Mouse (Mus musculus) midbrain, embryonic 16.5 days (tissue): Measurements from ENCODE around the gene Nanp. TPM values are rescaled to one million over a fixed set of nuclear protein-coding genes. Genes with fewer than 3 reads are reported as not detected.

Source experiments
- ATAC-seq: fragments of 200-750 bp; cut with Nextera tagmentation; 2 replicates; pipeline ENCODE4 v1.8.0; 2017; ENCODE audit warnings: moderate TSS enrichment
- H3K27ac ChIP-seq: fragments of 300-500 bp; sonication (generic); 2 replicates; pipeline ENCODE4 v1.5.1; 2014; ENCODE audit warnings: mild to moderate bottlenecking, low read length, mixed read lengths
- H3K27me3 ChIP-seq: fragments of 300-500 bp; sonication (generic); 2 replicates; pipeline ENCODE4 v1.6.1; 2014; ENCODE audit warnings: low read depth, low read length, mixed read lengths; ENCODE audit not compliant: control insufficient read depth, insufficient read depth
- H3K36me3 ChIP-seq: fragments of 300-500 bp; sonication (generic); 2 replicates; pipeline ENCODE4 v1.6.1; 2014; ENCODE audit warnings: mild to moderate bottlenecking, low read length, moderate library complexity, mixed read lengths; ENCODE audit not compliant: control insufficient read depth, insufficient read depth
- H3K4me1 ChIP-seq: fragments of 300-500 bp; sonication (generic); 2 replicates; pipeline ENCODE4 v1.6.1; 2014; ENCODE audit warnings: mild to moderate bottlenecking, low read length, mixed read lengths; ENCODE audit not compliant: control insufficient read depth, insufficient read depth
- H3K4me2 ChIP-seq: fragments of 300-500 bp; sonication (generic); 2 replicates; pipeline ENCODE4 v1.6.1; 2014; ENCODE audit warnings: mild to moderate bottlenecking, low read length, mixed read lengths
- H3K4me3 ChIP-seq: fragments of 300-500 bp; sonication (generic); 2 replicates; pipeline ENCODE4 v1.5.1; 2014; ENCODE audit warnings: low read depth, mild to moderate bottlenecking, low read length, moderate library complexity, mixed read lengths
- H3K9ac ChIP-seq: fragments of 300-500 bp; sonication (generic); 2 replicates; pipeline ENCODE4 v1.6.1; 2014; ENCODE audit warnings: low read depth, low read length, mixed read lengths
- H3K9me3 ChIP-seq: fragments of 300-500 bp; sonication (generic); replicated peaks from 2 replicates; pipeline ENCODE4 v1.6.1; 2014; ENCODE audit warnings: mild to moderate bottlenecking, low read length, mixed read lengths; ENCODE audit not compliant: control insufficient read depth, poor library complexity, severe bottlenecking
- WGBS: fragments of 180-500 bp; shearing (Covaris S2); extraction: QIAGEN DNeasy Blood & Tissue Kit; methylation state at CpG from one replicate; pipeline ENCODE4 v1.1.7; 2014; 5-methylcytosine and 5-hydroxymethylcytosine counted together
- polyA plus RNA-seq: library from polyadenylated mRNA; unstranded; fragments of >200 nt; fragmentation: Nextera tagmentation; extraction: Ambion mirVana; gene quantifications from 2 replicates; pipeline ENCODE4 v1.2.1, GENCODE M21; 2015

The Nanp gene
- polyA plus RNA-seq = 35.6 and 37.0 TPM in 2 replicates

DNA sequence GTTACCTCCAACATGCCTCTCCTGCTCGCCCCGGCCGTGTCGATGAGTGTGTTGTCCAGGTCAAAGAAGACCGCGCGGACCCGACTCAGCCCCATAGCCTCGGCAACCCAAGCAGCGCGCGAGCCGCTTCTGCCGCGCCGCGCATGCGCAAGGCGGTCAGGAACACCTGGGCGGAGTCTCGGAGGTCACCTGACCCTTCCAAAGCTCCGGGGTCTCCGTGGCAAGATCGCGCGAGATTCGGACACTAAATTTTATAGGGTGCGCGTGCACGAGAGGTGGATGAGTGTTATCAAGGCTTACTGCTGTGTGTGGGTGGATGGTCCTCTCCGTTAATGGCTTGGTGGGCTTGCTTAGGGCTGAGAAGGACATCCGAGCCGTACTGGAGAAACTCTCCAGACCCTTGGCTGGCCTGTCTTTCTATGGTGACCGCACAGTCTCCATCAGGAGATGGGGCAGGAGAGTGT, at the start of gene Nanp, which contains the start of gene Ninl:
Gene Nanp (minus strand): TSS at position 167 of the 464 bp plus-strand sequence.
Gene Ninl (minus strand): TSS at position 151 of the 464 bp plus-strand sequence.
- peak; percentile 97 for ATAC-seq
- peak within 1 kb of the TSS; percentile 88 for H3K9ac ChIP-seq
- H3K4me3 ChIP-seq = peak within 1 kb of the TSS; percentile 79
- H3K4me1 ChIP-seq = peaks cover 17% of the 10 kb centered on the region
- 2% methylated on average over 34 of the region's 34 CpGs for WGBS
- H3K27me3 ChIP-seq = no peaks in the 10 kb centered on the region
- H3K36me3 ChIP-seq = no peaks in the 10 kb centered on the region
- no peaks in the 10 kb centered on the region for H3K9me3 ChIP-seq
- H3K4me2 ChIP-seq = peak within 1 kb of the TSS; percentile 60
- peak within 1 kb of the TSS; percentile 77 for H3K27ac ChIP-seq

DNA sequence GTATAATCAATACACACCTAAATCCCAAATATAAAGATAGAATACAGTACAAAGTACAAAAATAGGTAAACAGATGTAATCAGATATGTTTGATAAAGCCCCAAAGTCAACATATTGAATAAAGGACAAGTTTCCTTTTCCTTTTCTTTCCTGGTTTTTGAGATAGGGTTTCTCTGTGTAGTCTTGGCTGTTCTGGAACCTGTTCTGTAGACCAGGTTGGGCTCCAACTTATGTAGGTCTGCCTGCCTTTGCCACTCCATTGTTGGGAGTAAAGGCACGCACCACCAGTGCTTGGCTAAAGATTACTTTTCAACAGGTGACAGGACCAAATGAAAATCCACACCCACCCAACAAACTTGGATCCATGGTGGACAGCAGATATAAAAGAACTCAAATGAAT, 17.4 kb upstream of the Nanp start:
- WGBS = 69% methylated on average over 1 of the region's 1 CpGs
- ATAC-seq = no peak
- H3K36me3 ChIP-seq = no peaks in the 10 kb centered on the region
- no peak overlapping the region for H3K4me2 ChIP-seq
- H3K27me3 ChIP-seq = no peaks in the 10 kb centered on the region
- H3K4me3 ChIP-seq = no peak overlapping the region
- no peak overlapping the region for H3K27ac ChIP-seq
- H3K9ac ChIP-seq = no peak overlapping the region
- H3K4me1 ChIP-seq = no peaks in the 10 kb centered on the region
- H3K9me3 ChIP-seq = no peaks in the 10 kb centered on the region

DNA sequence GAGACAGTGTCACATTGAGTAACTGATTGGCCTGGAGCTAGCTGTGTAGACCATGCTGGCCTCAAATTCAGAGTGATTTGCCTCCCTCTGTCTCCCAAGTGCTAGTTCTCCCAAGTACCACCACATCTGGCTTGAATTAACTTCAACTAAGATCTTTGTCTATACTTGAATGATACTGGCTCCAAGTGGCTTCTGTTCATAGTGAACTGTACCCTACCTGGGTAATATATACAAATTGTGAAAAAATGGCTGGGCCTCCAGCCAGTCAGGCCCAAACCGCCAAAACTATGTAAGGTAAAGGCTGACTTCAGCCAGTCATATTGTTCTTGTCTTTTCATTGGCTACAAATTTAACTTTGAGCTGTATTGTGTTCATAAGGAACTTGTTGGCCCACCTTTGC, 1.2 kb upstream of the Nanp start:
- H3K4me3 ChIP-seq = no peak overlapping the region
- no peak for ATAC-seq

DNA sequence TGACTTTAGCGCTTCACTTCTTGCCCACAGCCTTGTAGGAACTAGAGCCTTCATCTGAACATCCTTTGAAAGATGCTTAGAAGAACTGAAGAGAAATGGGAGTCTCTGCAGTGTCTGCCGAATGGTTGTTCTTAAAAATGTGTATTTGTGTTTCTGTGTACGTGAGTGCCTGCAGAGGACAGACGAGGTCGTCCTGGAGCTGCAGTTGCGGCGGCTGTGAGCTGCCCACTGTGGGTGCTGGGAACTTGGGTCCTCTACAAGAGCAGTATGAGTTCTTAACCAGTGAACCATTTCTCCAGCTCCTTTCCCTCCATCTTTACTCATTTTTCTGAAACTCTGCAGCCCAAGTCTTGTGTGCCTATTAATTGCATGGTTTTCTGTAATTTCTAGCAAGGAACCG, 528 bp upstream of the Nanp start:
- peak overlapping the region; percentile 77 for H3K27ac ChIP-seq
- peak overlapping the region; percentile 88 for H3K9ac ChIP-seq
- no peaks in the 10 kb centered on the region for H3K9me3 ChIP-seq
- H3K4me3 ChIP-seq = peak overlapping the region; percentile 79
- H3K27me3 ChIP-seq = no peaks in the 10 kb centered on the region
- peak; percentile 56 for ATAC-seq
- 36% methylated on average over 8 of the region's 8 CpGs for WGBS
- peak overlapping the region; percentile 60 for H3K4me2 ChIP-seq
- H3K36me3 ChIP-seq = no peaks in the 10 kb centered on the region
- peaks cover 17% of the 10 kb centered on the region for H3K4me1 ChIP-seq

More for the DNA sequence above, 1.2 kb upstream of the Nanp start:
- WGBS = 95% methylated on average over 1 of the region's 1 CpGs
- Histone ChIP-seq H3K4me1 (peaks cover 17% of the 10 kb centered on the region), H3K27ac (no peak overlapping the region), H3K9ac (no peak overlapping the region), H3K4me2 (no peak overlapping the region), H3K27me3 (no peaks in the 10 kb centered on the region), H3K36me3 (no peaks in the 10 kb centered on the region), H3K9me3 (no peaks in the 10 kb centered on the region)

DNA sequence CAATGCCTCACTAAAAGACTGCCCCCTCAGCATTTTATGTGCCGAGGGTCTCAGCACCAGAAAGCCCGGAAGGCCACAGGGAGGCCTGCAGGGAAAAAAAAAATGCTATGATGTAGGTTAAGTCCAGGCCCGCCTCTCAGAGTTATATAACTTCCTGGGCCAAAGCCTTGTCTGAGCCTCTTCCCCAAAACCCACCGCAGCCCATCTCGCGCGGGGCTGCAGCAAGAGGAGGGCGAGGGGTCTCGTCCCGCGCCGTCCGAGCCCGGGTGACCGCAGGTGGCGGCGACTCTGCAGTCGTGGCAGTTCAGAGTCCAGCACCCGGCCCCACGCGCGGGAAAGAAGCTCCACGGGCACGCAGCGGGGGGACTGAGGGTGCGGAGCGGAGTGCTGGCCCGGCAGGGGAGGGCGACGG, 381 bp downstream of the Nanp start:
- no peaks in the 10 kb centered on the region for H3K36me3 ChIP-seq
- no peaks in the 10 kb centered on the region for H3K27me3 ChIP-seq
- no peaks in the 10 kb centered on the region for H3K9me3 ChIP-seq
- peak overlapping the region; percentile 56 for H3K4me2 ChIP-seq
- peaks cover 17% of the 10 kb centered on the region for H3K4me1 ChIP-seq
- peak overlapping the region; percentile 88 for H3K9ac ChIP-seq
- peak overlapping the region; percentile 71 for H3K27ac ChIP-seq
- under 1% methylated on average over 30 of the region's 30 CpGs for WGBS
- H3K4me3 ChIP-seq = peak overlapping the region; percentile 79
- ATAC-seq = no peak; the same call in 1 of the 2 replicates

DNA sequence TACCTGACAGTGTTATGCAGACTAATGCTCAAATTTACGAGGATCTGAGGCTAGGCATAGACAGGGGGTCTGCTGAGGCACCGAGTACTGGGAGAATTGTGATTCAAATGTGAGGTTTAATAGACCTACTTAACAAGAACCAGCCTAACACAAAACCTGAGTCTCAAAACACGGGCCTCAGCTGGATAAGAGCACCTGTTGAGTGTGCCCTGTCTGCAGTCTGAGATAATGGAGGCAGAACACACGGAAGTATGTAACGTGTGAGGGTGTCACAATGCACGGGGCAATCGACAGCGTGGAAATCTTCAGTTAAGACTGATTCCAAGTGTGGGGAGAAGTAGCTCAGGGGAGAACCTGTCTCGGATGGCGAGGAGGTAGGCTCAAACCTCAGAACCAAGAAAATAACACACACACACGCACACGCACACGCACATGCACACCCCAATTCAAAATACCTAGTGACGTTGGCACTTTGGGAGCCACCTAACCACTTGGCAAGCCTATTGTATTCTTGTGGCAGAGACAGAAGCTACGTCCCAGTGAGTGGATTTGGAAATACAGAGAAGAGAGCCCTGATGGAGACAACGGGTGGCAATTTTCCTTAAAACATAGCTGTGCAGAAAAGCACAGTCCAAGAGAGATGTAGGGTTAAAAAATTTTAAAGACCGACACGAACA, 1.2 kb downstream of the Nanp start:
- ATAC-seq = no peak
- peak overlapping the region; percentile 56 for H3K4me2 ChIP-seq
- H3K9ac ChIP-seq = peak overlapping the region; percentile 88
- H3K4me3 ChIP-seq = peak overlapping the region; percentile 79
- no peaks in the 10 kb centered on the region for H3K36me3 ChIP-seq
- H3K4me1 ChIP-seq = peaks cover 17% of the 10 kb centered on the region
- 55% methylated on average over 18 of the region's 18 CpGs for WGBS
- no peak overlapping the region for H3K27ac ChIP-seq
- H3K27me3 ChIP-seq = no peaks in the 10 kb centered on the region
- H3K9me3 ChIP-seq = no peaks in the 10 kb centered on the region

DNA sequence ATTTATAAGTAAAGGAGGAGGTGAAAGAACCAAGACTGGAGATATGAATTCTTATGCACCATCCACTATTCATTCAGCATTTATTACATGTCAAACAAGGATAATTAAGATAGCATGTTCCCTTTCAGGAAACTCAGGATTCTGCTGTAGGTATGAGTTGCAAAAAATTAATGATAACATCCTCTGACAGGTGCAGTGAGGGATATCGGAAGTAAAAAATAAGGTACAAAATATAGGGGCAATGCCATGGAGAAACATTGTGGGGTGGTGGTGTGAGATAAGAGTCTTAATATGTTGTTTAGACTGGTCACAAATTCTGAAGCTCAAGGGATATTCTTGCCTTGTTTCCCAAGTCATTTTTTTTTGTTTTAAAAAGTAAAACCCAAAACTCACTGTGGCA, 1.9 kb downstream of the Nanp start:
- H3K4me3 ChIP-seq = no peak overlapping the region
- peak overlapping the region; percentile 56; the same call in 1 of the 2 replicates for H3K4me2 ChIP-seq
- no peak overlapping the region for H3K9ac ChIP-seq
- no peak for ATAC-seq
- H3K4me1 ChIP-seq = peaks cover 17% of the 10 kb centered on the region
- 95% methylated on average over 1 of the region's 1 CpGs for WGBS
- H3K27ac ChIP-seq = no peak overlapping the region
- no peaks in the 10 kb centered on the region for H3K9me3 ChIP-seq
- no peaks in the 10 kb centered on the region for H3K27me3 ChIP-seq
- H3K36me3 ChIP-seq = no peaks in the 10 kb centered on the region

DNA sequence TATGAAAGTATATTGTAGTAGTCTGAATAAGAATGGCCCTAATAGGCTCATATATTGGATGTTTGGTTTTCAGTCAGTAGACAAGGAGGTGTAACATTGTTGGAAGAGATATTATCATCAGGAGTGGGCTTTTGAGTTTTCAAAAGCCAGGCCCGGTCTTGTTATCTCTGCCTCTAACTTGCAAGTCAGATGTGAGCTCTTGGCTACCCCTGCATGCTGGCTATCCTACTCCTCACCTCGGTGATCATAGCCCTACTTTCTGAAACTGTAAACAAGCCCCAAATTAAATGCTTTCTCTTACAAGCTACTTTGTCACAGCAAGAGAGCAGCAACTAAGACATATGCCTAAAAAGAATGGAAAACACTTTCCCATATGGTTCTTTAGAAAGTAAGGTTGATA, 2.5 kb downstream of the Nanp start:
- H3K4me2 ChIP-seq = no peak overlapping the region
- H3K9ac ChIP-seq = no peak overlapping the region
- WGBS = 94% methylated on average over 2 of the region's 2 CpGs
- no peaks in the 10 kb centered on the region for H3K27me3 ChIP-seq
- no peak overlapping the region for H3K27ac ChIP-seq
- no peaks in the 10 kb centered on the region for H3K36me3 ChIP-seq
- H3K9me3 ChIP-seq = no peaks in the 10 kb centered on the region
- H3K4me1 ChIP-seq = peaks cover 17% of the 10 kb centered on the region
- H3K4me3 ChIP-seq = no peak overlapping the region
- no peak for ATAC-seq

DNA sequence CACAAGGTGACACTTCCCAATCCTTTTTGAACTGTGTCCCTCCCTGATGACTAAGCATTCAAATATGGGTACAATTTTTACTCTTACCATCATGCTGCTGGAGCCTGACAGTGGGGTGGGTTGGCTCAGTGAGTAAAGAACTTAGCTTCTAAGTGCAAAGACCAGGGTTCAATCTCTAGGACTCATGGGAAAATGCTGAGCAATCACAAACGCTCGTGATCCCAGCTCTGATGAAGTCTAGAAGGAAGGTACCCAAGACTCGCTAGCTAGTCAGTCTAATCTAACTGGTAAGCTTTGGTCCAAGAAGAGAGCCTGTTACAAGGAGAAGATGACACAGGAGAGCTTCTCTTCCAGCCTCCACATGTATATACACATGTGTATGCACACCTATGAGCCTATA, 4.8 kb downstream of the Nanp start:
- Histone ChIP-seq H3K4me2 (no peak overlapping the region), H3K27ac (no peak overlapping the region), H3K9me3 (no peaks in the 10 kb centered on the region), H3K4me3 (no peak overlapping the region), H3K36me3 (no peaks in the 10 kb centered on the region), H3K9ac (no peak overlapping the region), H3K4me1 (peaks cover 14% of the 10 kb centered on the region), H3K27me3 (no peaks in the 10 kb centered on the region)
- ATAC-seq = no peak
- WGBS = 98% methylated on average over 3 of the region's 3 CpGs
